Mouse (Mus musculus) retina, postnatal 1 day (tissue): Measurements from ENCODE around the gene Sdhb.

Experiments used
- DNase-seq: peaks from one replicate; pipeline ENCODE4 v3.0.0-alpha.2; 2012

Gene Sdhb

GRCm38 (mm10) chr4:140960781-140961466 is at the start of gene Sdhb:
Gene Sdhb (plus strand): TSS chr4:140961203.
- peak; percentile 100 for DNase-seq

- no peak for DNase-seq
Measured at GRCm38 (mm10) chr4:140911416-140911815, 49.6 kb upstream of the Sdhb start.

- no peak for DNase-seq
Measured at GRCm38 (mm10) chr4:140912271-140912833, 48.7 kb upstream of the Sdhb start.

GRCm38 (mm10) chr4:140913565-140913964 is 47.4 kb upstream of the Sdhb start:
- DNase-seq, result no peak

- peak; percentile 37 for DNase-seq
Measured at GRCm38 (mm10) chr4:140914731-140915131, 46.3 kb upstream of the Sdhb start.

- no peak for DNase-seq
Measured at GRCm38 (mm10) chr4:140915235-140915634, 45.8 kb upstream of the Sdhb start.

- DNase-seq, result no peak
Measured at GRCm38 (mm10) chr4:140916296-140916695, 44.7 kb upstream of the Sdhb start.

GRCm38 (mm10) chr4:140917451-140917850 is 43.6 kb upstream of the Sdhb start:
- no peak for DNase-seq

GRCm38 (mm10) chr4:140919974-140920836 is 40.8 kb upstream of the Sdhb start:
- no peak for DNase-seq

GRCm38 (mm10) chr4:140922508-140922907 is 38.5 kb upstream of the Sdhb start:
- no peak for DNase-seq

- DNase-seq, result no peak
Measured at GRCm38 (mm10) chr4:140925648-140926047, 35.4 kb upstream of the Sdhb start.

GRCm38 (mm10) chr4:140928349-140928748 is 32.7 kb upstream of the Sdhb start:
- DNase-seq, result no peak

- peak; percentile 85 for DNase-seq
Measured at GRCm38 (mm10) chr4:140929745-140930144, 31.3 kb upstream of the Sdhb start.

GRCm38 (mm10) chr4:140930900-140931470 is 30.0 kb upstream of the Sdhb start:
- peak; percentile 27 for DNase-seq

- DNase-seq, result peak; percentile 46
Measured at GRCm38 (mm10) chr4:140935643-140936042, 25.4 kb upstream of the Sdhb start.

GRCm38 (mm10) chr4:140944356-140944755 is 16.6 kb upstream of the Sdhb start:
- DNase-seq, result no peak

GRCm38 (mm10) chr4:140944961-140945442 is 16.0 kb upstream of the Sdhb start:
- peak; percentile 38 for DNase-seq

GRCm38 (mm10) chr4:140945571-140945970 is 15.4 kb upstream of the Sdhb start:
- no peak for DNase-seq

GRCm38 (mm10) chr4:140946048-140946447 is 15.0 kb upstream of the Sdhb start:
- DNase-seq, result no peak

- no peak for DNase-seq
Measured at GRCm38 (mm10) chr4:140946580-140947205, 14.3 kb upstream of the Sdhb start.

- no peak for DNase-seq
Measured at GRCm38 (mm10) chr4:140947487-140948440, 13.2 kb upstream of the Sdhb start.

GRCm38 (mm10) chr4:140948481-140948880 is 12.5 kb upstream of the Sdhb start:
- DNase-seq, result peak; percentile 32
